Mouse (Mus musculus) heart, embryonic 14.5 days (tissue): ENCODE measurements at regions not wholly inside any gene's neighbourhood (a gene's known extent, or its start where the extent isn't known, plus 50 kb on each side); places are given as distances from the start of the nearest gene placed in this dataset.

Source experiments
- ATAC-seq: fragments of 200-750 bp; cut with Nextera tagmentation; 2 replicates; pipeline ENCODE4 v1.8.0; 2017; ENCODE audit warnings: low read depth, moderate TSS enrichment; ENCODE audit not compliant: insufficient number of reproducible peaks, insufficient read depth, low FRiP score
- H3K27ac ChIP-seq, 2 experiments: fragments of 200-500 bp in 1 of 2; fragments of 300-500 bp in 1 of 2; sonication (generic) in 1 of 2; replicated peaks in 1 of 2; 2 replicates each; pipeline ENCODE4 v1.5.1; 2012 to 2014; ENCODE audit warnings: low read depth in 2 of 2, low read length in 2 of 2, control low read depth in 1 of 2, mild to moderate bottlenecking in 1 of 2, mixed read lengths in 1 of 2; ENCODE audit not compliant: control insufficient read depth in 1 of 2, insufficient read depth in 1 of 2
- H3K27me3 ChIP-seq: fragments of 300-500 bp; sonication (generic); 2 replicates; pipeline ENCODE4 v1.6.1; 2014; ENCODE audit warnings: mild to moderate bottlenecking, low read length, control low read depth; ENCODE audit not compliant: control insufficient read depth, insufficient read depth
- H3K36me3 ChIP-seq: fragments of 300-500 bp; sonication (generic); 2 replicates; pipeline ENCODE4 v1.6.1; 2014; ENCODE audit warnings: mild to moderate bottlenecking, control low read depth, low read length, mixed read lengths; ENCODE audit not compliant: control insufficient read depth, insufficient read depth
- H3K4me1 ChIP-seq, 2 experiments: fragments of 200-500 bp in 1 of 2; fragments of 300-500 bp in 1 of 2; sonication (generic) in 1 of 2; 2 replicates each; pipeline ENCODE4 v1.6.1; 2012 to 2014; ENCODE audit warnings: low read length in 2 of 2, control low read depth in 1 of 2, mixed read lengths in 1 of 2; ENCODE audit not compliant: control insufficient read depth in 2 of 2, insufficient read depth in 2 of 2
- H3K4me2 ChIP-seq: fragments of 300-500 bp; sonication (generic); 2 replicates; pipeline ENCODE4 v1.6.1; 2014; ENCODE audit warnings: mild to moderate bottlenecking, low read length
- H3K4me3 ChIP-seq, 2 experiments: fragments of 200-500 bp in 1 of 2; fragments of 300-500 bp in 1 of 2; sonication (generic) in 1 of 2; 2 replicates each; pipeline ENCODE4 v1.5.1; 2012 to 2014; ENCODE audit warnings: low read length in 2 of 2, mild to moderate bottlenecking in 2 of 2, control low read depth in 1 of 2, low read depth in 1 of 2, moderate library complexity in 1 of 2; ENCODE audit not compliant: control insufficient read depth in 1 of 2, insufficient read depth in 1 of 2
- H3K9ac ChIP-seq: fragments of 300-500 bp; sonication (generic); 2 replicates; pipeline ENCODE4 v1.6.1; 2014; ENCODE audit warnings: mild to moderate bottlenecking, low read length
- H3K9me3 ChIP-seq: fragments of 300-500 bp; sonication (generic); 2 replicates; pipeline ENCODE4 v1.6.1; 2016; ENCODE audit warnings: low read length, control low read depth; ENCODE audit not compliant: control insufficient read depth
- WGBS: fragments of 180-500 bp; shearing (Covaris S2); extraction: QIAGEN DNeasy Blood & Tissue Kit; methylation state at CpG from one replicate; pipeline ENCODE4 v1.1.7; 2014; 5-methylcytosine and 5-hydroxymethylcytosine counted together

- Histone ChIP-seq H3K4me3 (no peak overlapping the region), H3K4me2 (no peak overlapping the region), H3K27ac (0 out of 4 replicates have a peak overlapping the region, but pooled peaks of 1 of the 2 experiments have one; percentile 4), H3K9me3 (no peaks in the 10 kb centered on the region), H3K36me3 (no peaks in the 10 kb centered on the region), H3K9ac (no peak overlapping the region), H3K27me3 (no peaks in the 10 kb centered on the region), H3K4me1 (peaks cover 3 to 16% of the 10 kb centered on the region in 2 experiments; a peak in 3 of 4 replicates)
- 41% methylated on average over 7 of the region's 7 CpGs for WGBS
- ATAC-seq = no peak
Measured at GRCm38 (mm10) chr1:107914671-107915590, 325.1 kb downstream of the Serpinb8 start.

DNA sequence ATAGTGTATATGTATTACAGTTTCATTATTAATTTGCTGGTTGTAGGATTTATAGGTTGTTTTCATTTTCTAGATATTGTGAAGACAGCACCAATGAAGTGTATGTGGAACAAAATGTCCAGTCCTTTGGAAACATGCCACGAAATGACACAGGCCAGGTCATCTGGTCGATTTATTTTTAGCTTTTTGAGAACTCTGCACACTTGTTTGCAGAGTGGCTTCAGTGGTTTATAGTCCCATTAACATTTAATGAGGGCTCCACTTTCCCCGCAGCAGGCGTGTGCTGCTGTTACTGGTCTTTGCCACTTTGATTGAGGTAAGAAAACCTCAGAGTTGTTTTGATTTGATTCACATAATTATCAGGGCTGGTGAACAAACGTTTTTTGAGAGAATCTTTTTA lies 327.2 kb downstream of the Serpinb8 start:
- Histone ChIP-seq H3K27ac (peak overlapping the region; percentile 34 to 79; a peak in 3 of 4 replicates), H3K9ac (no peak overlapping the region), H3K4me1 (peaks cover 3 to 16% of the 10 kb centered on the region in 2 experiments; a peak in 3 of 4 replicates), H3K9me3 (no peaks in the 10 kb centered on the region), H3K36me3 (no peaks in the 10 kb centered on the region), H3K4me2 (peak overlapping the region; percentile 41), H3K27me3 (no peaks in the 10 kb centered on the region), H3K4me3 (no peak overlapping the region)
- no peak for ATAC-seq
- 19% methylated on average over 5 of the region's 5 CpGs for WGBS

- H3K4me2 ChIP-seq = no peak overlapping the region
- H3K4me3 ChIP-seq = no peak overlapping the region
- ATAC-seq = no peak
- H3K9ac ChIP-seq = no peak overlapping the region
- H3K27me3 ChIP-seq = no peaks in the 10 kb centered on the region
- 73% methylated on average over 5 of the region's 5 CpGs for WGBS
- no peaks in the 10 kb centered on the region for H3K36me3 ChIP-seq
- H3K4me1 ChIP-seq = no peaks in the 10 kb centered on the region
- H3K9me3 ChIP-seq = no peaks in the 10 kb centered on the region
- no peak overlapping the region for H3K27ac ChIP-seq
Measured at GRCm38 (mm10) chr1:107941601-107942270, 351.9 kb downstream of the Serpinb8 start.

GRCm38 (mm10) chr1:107946204-107946939 lies 356.6 kb downstream of the Serpinb8 start:
- Histone ChIP-seq H3K4me1 (no peaks in the 10 kb centered on the region), H3K9me3 (no peaks in the 10 kb centered on the region), H3K27ac (no peak overlapping the region), H3K4me3 (no peak overlapping the region), H3K9ac (no peak overlapping the region), H3K36me3 (no peaks in the 10 kb centered on the region), H3K4me2 (no peak overlapping the region), H3K27me3 (no peaks in the 10 kb centered on the region)
- ATAC-seq = no peak
- WGBS = 77% methylated on average over 1 of the region's 1 CpGs

- Histone ChIP-seq H3K36me3 (no peaks in the 10 kb centered on the region), H3K4me2 (no peak overlapping the region), H3K27me3 (no peaks in the 10 kb centered on the region), H3K9me3 (no peaks in the 10 kb centered on the region), H3K4me1 (no peaks in the 10 kb centered on the region), H3K9ac (no peak overlapping the region), H3K4me3 (no peak overlapping the region), H3K27ac (no peak overlapping the region)
- WGBS = 63% methylated on average over 2 of the region's 2 CpGs
- ATAC-seq = no peak
Measured at GRCm38 (mm10) chr1:107950396-107950795, 360.6 kb downstream of the Serpinb8 start.

DNA sequence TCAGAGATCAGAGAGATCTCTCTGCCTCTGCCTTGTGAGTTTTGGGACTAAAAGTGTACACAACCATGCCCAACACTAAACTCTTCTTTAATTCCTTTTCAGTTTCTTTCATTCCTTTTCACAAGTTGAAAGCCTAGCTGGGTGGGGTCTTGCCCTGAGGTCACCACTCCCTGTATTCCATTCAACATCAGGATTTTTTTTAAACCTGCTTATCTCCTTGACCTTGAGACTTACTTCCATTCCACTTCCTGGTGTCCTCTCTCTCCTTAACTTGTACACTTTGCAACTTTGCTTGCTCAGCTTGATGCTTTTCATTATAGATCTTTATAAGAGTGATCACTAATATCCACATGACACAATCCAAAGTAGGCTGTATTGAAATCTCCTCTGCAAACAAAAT lies 371.2 kb downstream of the Serpinb8 start:
- Histone ChIP-seq H3K4me1 (no peaks in the 10 kb centered on the region), H3K4me2 (no peak overlapping the region), H3K36me3 (no peaks in the 10 kb centered on the region), H3K4me3 (no peak overlapping the region), H3K27ac (no peak overlapping the region), H3K9ac (no peak overlapping the region), H3K27me3 (no peaks in the 10 kb centered on the region), H3K9me3 (no peaks in the 10 kb centered on the region)
- no peak for ATAC-seq

DNA sequence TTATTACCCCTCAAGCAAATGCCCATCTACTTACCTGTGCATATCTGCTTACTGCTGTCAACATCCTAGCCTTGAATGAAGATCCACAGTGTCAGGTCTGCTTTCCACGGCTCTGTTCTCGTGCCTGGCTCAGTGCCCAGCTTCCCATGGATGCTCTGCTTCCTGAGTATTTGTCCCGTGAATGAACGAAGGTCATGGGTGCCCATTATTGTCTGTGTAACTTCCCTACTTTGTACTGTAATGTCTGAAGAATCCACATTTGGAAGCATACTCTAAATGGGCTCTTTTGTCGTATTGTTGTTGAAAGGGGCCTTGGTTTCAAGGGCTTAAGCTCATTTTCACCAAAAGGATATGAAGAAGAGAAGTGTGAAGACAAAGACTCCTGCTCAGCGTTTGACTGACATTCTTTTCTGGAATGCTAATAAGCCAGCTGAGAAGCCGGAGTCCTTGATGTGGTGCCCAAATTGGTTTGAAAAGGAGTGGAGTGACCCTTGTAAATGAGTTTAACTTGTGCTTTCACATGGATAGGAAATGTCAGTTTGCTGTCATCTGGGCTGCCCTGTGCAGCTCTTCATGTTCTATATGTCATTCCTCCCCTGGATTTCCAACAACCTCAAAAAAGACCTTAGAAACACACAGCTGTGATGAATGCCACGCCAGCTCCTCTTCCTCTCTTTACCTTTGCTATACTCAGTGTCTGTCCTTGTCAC lies 386.0 kb downstream of the Serpinb8 start:
- H3K4me3 ChIP-seq = no peak overlapping the region
- no peak for ATAC-seq
- no peaks in the 10 kb centered on the region for H3K36me3 ChIP-seq
- no peaks in the 10 kb centered on the region for H3K9me3 ChIP-seq
- no peak overlapping the region for H3K27ac ChIP-seq
- H3K9ac ChIP-seq = no peak overlapping the region
- H3K27me3 ChIP-seq = no peaks in the 10 kb centered on the region
- no peak overlapping the region for H3K4me2 ChIP-seq
- H3K4me1 ChIP-seq = no peaks in the 10 kb centered on the region
- WGBS = 38% methylated on average over 8 of the region's 8 CpGs
